Mouse (Mus musculus) E14TG2a.4 (cell line): ENCODE data around the gene Sult4a1.

Experiments used
- CTCF ChIP-seq: conservative IDR thresholded peaks from 2 replicates; pipeline ENCODE4 v1.5.1; 2014; ENCODE audit warnings: low read length
- NANOG ChIP-seq: IDR thresholded peaks from 2 replicates; pipeline ENCODE4 v1.6.1; 2014; ENCODE audit warnings: borderline replicate concordance, low read length, mixed read lengths
- POU5F1 ChIP-seq: IDR thresholded peaks from 2 replicates; pipeline ENCODE4 v1.6.1; 2014; ENCODE audit warnings: low read length, borderline replicate concordance

GRCm38 (mm10) chr15:84052390-84052789 is 53.2 kb downstream of the Sult4a1 start:
- TF ChIP-seq CTCF (no peak), NANOG (no peak), POU5F1 (no peak)
